In genomic region chr10:20377621-20378020, GRCm38 (mm10) we compare ENCODE assay signal across 29 mouse cellular contexts. TPM values are rescaled to one million over a fixed set of nuclear protein-coding genes. Genes with fewer than 3 reads are reported as not detected.
DNase-seq lines count a peak whose midpoint lies in the region; ATAC-seq and TF ChIP-seq lines count a peak whose summit lies in the region.
"Had no signal": no experiment of that assay in that cellular context is flagged by ENCODE, and none has a peak within 500 bp of the region (broad histone marks: within the 10 kb centered on the region; RNA-seq: fewer than 3 reads in every experiment).

No protein-coding gene starts in this region.

- TF ChIP-seq CTCF in layer of hippocampus, adult 2 months (conservative IDR thresholded peaks at IDR 0.05), result no peak

- peak; percentile 73 for DNase-seq in heart, adult 11 months
- no peak for DNase-seq in heart, postnatal 36 days
- peak; percentile 51 to 62 for DNase-seq in layer of hippocampus, adult 2 months (ENCODE audit: low spot score in 2 of 2)
- no peak for DNase-seq in layer of hippocampus, postnatal 10 days (ENCODE audit: low spot score in 2 of 2)
- DNase-seq in T-cell, adult 2 months (ENCODE audit: low spot score), result peak; percentile 12
- peak; percentile 67 for DNase-seq in layer of hippocampus, adult 9-11 months
- no peak for DNase-seq in midbrain, embryonic 11.5 days (ENCODE audit: low spot score, missing footprints)
- no peak for DNase-seq in urinary bladder, adult 2 months (ENCODE audit: low spot score)
- DNase-seq: adrenal gland, adult 2 months; adrenal gland, postnatal 10 days; adrenal gland, postnatal 25 days; B cell, adult 2 months; cerebellum, adult 11 months; cerebellum, adult 18-20 months; cerebellum, adult 8-10 months; cerebellum, adult 9-11 months; cerebellum, postnatal 14 days; cerebellum, postnatal 36 days; embryo, embryonic 11 days; forebrain, postnatal 0 days had no signal

- ATAC-seq in midbrain, embryonic 11.5 days (ENCODE audit: low FRiP score), result no peak
- ATAC-seq: CD4-positive, CD25-positive, alpha-beta regulatory T cell, adult 4 months; forebrain, embryonic 13.5 days; forebrain, embryonic 15.5 days; forebrain, postnatal 0 days; Patski had no signal

- no peak overlapping the region for H3K4me2 ChIP-seq in midbrain, embryonic 11.5 days
- H3K4me2 ChIP-seq: embryonic facial prominence, embryonic 13.5 days; embryonic facial prominence, embryonic 15.5 days; forebrain, embryonic 13.5 days; forebrain, embryonic 15.5 days had no signal

- no peaks in the 10 kb centered on the region for H3K4me1 ChIP-seq in midbrain, embryonic 11.5 days (ENCODE audit: control insufficient read depth, insufficient read depth, low read length)
- H3K4me1 ChIP-seq: embryonic facial prominence, embryonic 15.5 days had no signal

- 90% methylated on average over 9 of the region's 9 CpGs for WGBS in midbrain, embryonic 11.5 days

- H3K9me3 ChIP-seq in midbrain, embryonic 11.5 days (ENCODE audit: control insufficient read depth, low read length), result no peaks in the 10 kb centered on the region
- H3K9me3 ChIP-seq: embryonic facial prominence, embryonic 13.5 days; embryonic facial prominence, embryonic 15.5 days; forebrain, embryonic 13.5 days; forebrain, embryonic 15.5 days; G1E had no signal

- no peak overlapping the region for H3K9ac ChIP-seq in midbrain, embryonic 11.5 days (ENCODE audit: low read length)
- H3K9ac ChIP-seq: embryonic facial prominence, embryonic 13.5 days; embryonic facial prominence, embryonic 15.5 days; forebrain, embryonic 13.5 days; forebrain, embryonic 15.5 days; forebrain, postnatal 0 days had no signal

- intact Hi-C loops in heart, postnatal 36 days (cut with DNase I), result no loop called here

- no peaks in the 10 kb centered on the region for H3K36me3 ChIP-seq in midbrain, embryonic 11.5 days (ENCODE audit: control insufficient read depth, insufficient read depth, low read length)
- H3K36me3 ChIP-seq: embryonic facial prominence, embryonic 13.5 days; embryonic facial prominence, embryonic 15.5 days; forebrain, embryonic 15.5 days; G1E had no signal

- no peak overlapping the region for H3K4me3 ChIP-seq in layer of hippocampus, adult 2 months
- no peak overlapping the region for H3K4me3 ChIP-seq in midbrain, embryonic 11.5 days (ENCODE audit: low read depth, low read length)
- H3K4me3 ChIP-seq: embryonic facial prominence, embryonic 13.5 days; embryonic facial prominence, embryonic 15.5 days; erythroblast, embryonic 14.5 days; forebrain, embryonic 13.5 days; forebrain, embryonic 15.5 days had no signal

- no peaks in the 10 kb centered on the region for H3K27me3 ChIP-seq in midbrain, embryonic 11.5 days (ENCODE audit: control insufficient read depth, insufficient read depth, low read length)
- H3K27me3 ChIP-seq: CH12.LX; embryonic facial prominence, embryonic 13.5 days; embryonic facial prominence, embryonic 15.5 days; forebrain, embryonic 13.5 days; forebrain, embryonic 15.5 days had no signal

- peak overlapping the region; percentile 82 for H3K27ac ChIP-seq in layer of hippocampus, adult 2 months
- no peak overlapping the region for H3K27ac ChIP-seq in midbrain, embryonic 11.5 days (ENCODE audit: low read depth, low read length)
- H3K27ac ChIP-seq: embryonic facial prominence, embryonic 13.5 days; embryonic facial prominence, embryonic 15.5 days; forebrain, embryonic 13.5 days; forebrain, embryonic 15.5 days had no signal

RNA-seq across cellular contexts. Expression of gene Mtfr2, which starts 30.1 kb away (rescaled TPM):
- total RNA-seq in heart, postnatal 36 days (2021), result under 1 TPM; 0.14 to 0.31 TPM
- total RNA-seq in layer of hippocampus, adult 2 months (2021), result under 1 TPM; 0.49 to 0.67 TPM
- 1 to 10 TPM in 1 of 2 experiments, under 1 TPM in 1; 0.71 to 2.1 TPM for total RNA-seq in layer of hippocampus, postnatal 10 days (2021)
- polyA plus RNA-seq in midbrain, embryonic 11.5 days (2014; fragmentation: Nextera tagmentation; extraction: Ambion mirVana), result 1.4 TPM in 2 replicates
- polyA plus RNA-seq in urinary bladder, adult 2 months (2012; rRNA removed), result 0.78 and 0.91 TPM in 2 replicates

Comparison
In these comparisons a context has a peak if more than half of its experiments do, and no peak if none do; other contexts are left out.
1. DNase-seq: peak in heart, adult 11 months (single experiment), layer of hippocampus, adult 2 months (2 of 2), T-cell, adult 2 months (single experiment) and layer of hippocampus, adult 9-11 months (single experiment); none in heart, postnatal 36 days (0 of 2), layer of hippocampus, postnatal 10 days (0 of 2), midbrain, embryonic 11.5 days (single experiment) and urinary bladder, adult 2 months (single experiment).